Mouse (Mus musculus): ENCODE measurements around the gene D10Wsu102e.

DNA sequence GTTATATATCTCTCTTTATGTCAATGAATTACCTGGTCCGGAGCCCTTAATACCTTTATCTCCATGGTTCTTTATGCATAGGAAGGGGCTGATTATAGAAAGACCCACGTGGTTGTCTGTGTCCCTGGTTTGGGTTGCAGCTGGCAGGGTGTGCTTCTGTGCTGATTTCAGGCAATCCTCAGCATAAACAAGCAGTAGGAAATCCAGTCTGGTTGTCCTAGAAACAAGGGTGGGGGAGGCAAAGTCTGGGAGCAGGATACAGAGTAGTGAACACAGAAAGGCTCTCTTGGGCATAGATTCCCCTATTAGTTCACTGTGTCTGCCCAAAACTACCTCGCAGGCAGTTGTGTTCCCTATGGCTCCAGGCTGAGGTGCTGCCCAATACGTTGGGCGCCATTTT lies 117.3 kb downstream of the D10Wsu102e start:
- no peak for TF ChIP-seq CTCF (IDR thresholded peaks at IDR 0.05)
- no peak for TF ChIP-seq EP300 (IDR thresholded peaks at IDR 0.05; ENCODE audit: insufficient read depth, low read depth, low read length)
